Mouse (Mus musculus) C2C12 (cell line): ENCODE measurements around the gene Fbxo46.

Source experiments
- FOSL1 ChIP-seq: IDR thresholded peaks from one replicate; pipeline ENCODE4 v1.8.0; 2011; ENCODE audit warnings: mild to moderate bottlenecking, low read length; ENCODE audit not compliant: poor library complexity, insufficient read depth, severe bottlenecking
- MYOG ChIP-seq: IDR thresholded peaks from one replicate; pipeline ENCODE4 v1.6.1; 2011; ENCODE audit not compliant: control insufficient read depth, insufficient read length; ENCODE audit errors: extremely low read depth

GRCm38 (mm10) chr7:19136168-19136567 is 16.5 kb downstream of the Fbxo46 start:
- TF ChIP-seq MYOG (no peak), FOSL1 (no peak)
